Mouse (Mus musculus): ENCODE data around the gene Rtn1. TPM values are rescaled to one million over a fixed set of nuclear protein-coding genes. Genes with fewer than 3 reads are reported as not detected.

Gene Rtn1
- polyA plus RNA-seq, 2 experiments: 2.4 to 5.9 TPM

DNA sequence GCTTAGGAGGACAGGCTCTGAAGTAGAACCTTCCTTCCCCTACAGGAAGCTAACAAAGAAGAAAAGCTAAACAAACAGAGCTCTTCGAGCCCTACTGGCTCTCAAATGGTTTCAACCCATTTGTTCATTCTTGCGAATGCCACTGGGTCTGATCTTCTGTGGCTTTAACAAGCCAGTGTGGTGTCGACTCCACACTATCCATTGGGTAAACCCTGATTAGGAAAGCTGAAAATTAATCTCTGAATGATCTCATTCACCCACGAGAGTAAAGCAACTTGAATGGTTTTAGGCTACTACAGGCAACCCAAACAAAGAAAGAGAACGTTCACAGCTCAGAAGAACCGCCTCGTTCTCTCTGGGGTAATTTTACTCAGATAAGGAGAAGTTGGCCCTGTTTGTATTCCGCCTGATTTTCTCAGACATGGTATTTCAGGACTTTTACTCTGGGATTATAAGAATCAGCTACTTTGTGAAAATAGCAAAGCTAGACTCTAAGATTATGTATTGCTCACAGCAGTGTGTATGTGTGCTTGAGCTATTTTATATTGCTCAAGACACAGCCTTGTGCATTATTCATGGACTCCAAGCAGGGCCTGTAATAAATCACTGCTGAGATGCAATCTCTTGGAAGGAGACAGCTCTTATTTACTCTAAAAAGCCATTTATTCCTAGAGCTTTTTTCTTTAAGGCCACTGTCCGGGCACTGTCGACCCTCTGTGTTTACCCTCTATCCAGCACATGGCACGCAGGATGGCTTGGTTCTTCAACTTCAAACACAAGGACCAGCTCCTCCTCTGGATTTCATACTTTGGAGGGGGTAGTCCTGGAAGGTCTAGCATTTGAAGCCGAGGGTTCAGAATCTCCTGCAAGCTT is 43.4 kb downstream of the Rtn1 start:
- TF ChIP-seq POLR2A (IDR thresholded peaks at IDR 0.05; ENCODE audit: borderline replicate concordance, extremely low read depth, insufficient read depth, insufficient read length): no peak
- Histone ChIP-seq H3K9ac (ENCODE audit: low read depth, low read length, severe bottlenecking) (no peak overlapping the region), H3K27ac (replicated peaks; ENCODE audit: low read depth, low read length) (no peak overlapping the region), H3K9me3 (ENCODE audit: control insufficient read depth, low read length) (no peaks in the 10 kb centered on the region), H3K4me1 (ENCODE audit: control insufficient read depth, insufficient read depth, low read length) (peaks cover 3% of the 10 kb centered on the region; the same call in 1 of the 2 replicates), H3K4me3 (replicated peaks; ENCODE audit: low read length) (no peak overlapping the region), H3K4me2 (replicated peaks; ENCODE audit: low read depth, low read length, severe bottlenecking) (no peak overlapping the region), H3K27me3 (ENCODE audit: control insufficient read depth, insufficient read depth, low read length) (no peaks in the 10 kb centered on the region), H3K36me3 (ENCODE audit: control insufficient read depth, insufficient read depth, low read length) (no peaks in the 10 kb centered on the region)
- ATAC-seq (ENCODE audit: low FRiP score, low read depth) (no peak), DNase-seq (ENCODE audit: low spot score) (no peak)
- 61% methylated on average over 12 of the region's 12 CpGs for WGBS

DNA sequence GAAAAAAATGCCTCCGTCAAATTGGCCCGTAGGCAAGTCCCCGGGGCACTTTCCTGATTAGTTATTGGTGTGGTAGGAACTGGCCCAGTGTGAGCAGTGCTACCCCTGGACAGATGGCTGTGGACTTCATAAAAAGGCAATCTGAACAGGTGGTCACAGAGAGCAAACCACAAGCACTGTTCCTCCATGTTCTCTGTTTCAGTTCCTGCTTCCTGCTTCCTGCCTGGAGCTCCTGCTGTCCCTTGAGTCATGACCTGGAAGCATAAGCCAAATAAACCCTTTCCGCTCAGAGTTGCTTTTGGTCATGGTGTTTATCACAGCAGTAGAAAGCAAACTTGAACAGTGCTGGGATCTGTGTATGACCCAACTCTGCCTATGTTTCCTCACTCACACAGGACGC is 44.3 kb downstream of the Rtn1 start:
- peaks cover 3% of the 10 kb centered on the region; the same call in 1 of the 2 replicates for H3K4me1 ChIP-seq (ENCODE audit: control insufficient read depth, insufficient read depth, low read length)
- DNase-seq (ENCODE audit: low spot score) (no peak), ATAC-seq (ENCODE audit: low FRiP score, low read depth) (no peak)
- no peak overlapping the region for H3K4me3 ChIP-seq (replicated peaks; ENCODE audit: low read length)
- TF ChIP-seq POLR2A (IDR thresholded peaks at IDR 0.05; ENCODE audit: borderline replicate concordance, extremely low read depth, insufficient read depth, insufficient read length): no peak
- H3K27ac ChIP-seq (replicated peaks; ENCODE audit: low read depth, low read length): no peak overlapping the region
- WGBS: 81% methylated on average over 5 of the region's 5 CpGs
- H3K4me2 ChIP-seq (replicated peaks; ENCODE audit: low read depth, low read length, severe bottlenecking): no peak overlapping the region
- no peaks in the 10 kb centered on the region for H3K36me3 ChIP-seq (ENCODE audit: control insufficient read depth, insufficient read depth, low read length)
- H3K9me3 ChIP-seq (ENCODE audit: control insufficient read depth, low read length): no peaks in the 10 kb centered on the region
- H3K9ac ChIP-seq (ENCODE audit: low read depth, low read length, severe bottlenecking): no peak overlapping the region
- H3K27me3 ChIP-seq (ENCODE audit: control insufficient read depth, insufficient read depth, low read length): no peaks in the 10 kb centered on the region

DNA sequence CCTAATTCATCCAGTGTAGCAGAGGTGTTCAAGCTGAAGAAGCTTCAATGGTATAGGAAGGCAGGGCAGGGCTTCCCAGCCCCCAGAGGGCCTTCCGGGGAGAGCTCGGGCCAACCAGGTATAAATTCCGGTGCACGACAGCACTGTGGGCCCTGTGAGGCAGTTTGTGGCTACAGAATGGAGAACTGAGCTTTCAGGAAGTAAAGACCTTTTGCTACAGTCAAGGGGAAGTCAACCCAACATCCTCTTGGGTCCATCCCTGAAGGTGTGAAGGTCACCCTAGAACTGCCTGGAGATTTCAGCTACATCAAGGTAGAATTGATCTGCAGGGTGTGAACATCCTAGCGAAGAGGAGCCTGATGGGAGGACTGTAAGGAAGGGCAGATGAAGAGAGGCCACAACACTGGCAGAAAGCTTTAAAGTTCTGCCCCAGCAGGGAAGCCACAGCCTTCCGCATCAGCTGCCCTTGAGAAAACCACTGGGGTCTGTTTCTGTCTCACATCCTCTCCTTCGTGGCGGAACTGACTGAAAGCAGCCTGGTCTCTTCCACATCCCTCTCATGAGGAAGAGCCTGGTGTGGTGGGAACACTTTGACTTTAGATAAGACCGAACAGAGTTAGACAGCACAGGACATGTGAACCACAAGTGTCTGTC is 47.0 kb downstream of the Rtn1 start:
- Histone ChIP-seq H3K4me3 (replicated peaks; ENCODE audit: low read length) (no peak overlapping the region), H3K27me3 (ENCODE audit: control insufficient read depth, insufficient read depth, low read length) (no peaks in the 10 kb centered on the region), H3K9ac (ENCODE audit: low read depth, low read length, severe bottlenecking) (no peak overlapping the region), H3K4me2 (replicated peaks; ENCODE audit: low read depth, low read length, severe bottlenecking) (no peak overlapping the region), H3K4me1 (ENCODE audit: control insufficient read depth, insufficient read depth, low read length) (peaks cover 3% of the 10 kb centered on the region; the same call in 1 of the 2 replicates), H3K27ac (replicated peaks; ENCODE audit: low read depth, low read length) (no peak overlapping the region), H3K9me3 (ENCODE audit: control insufficient read depth, low read length) (no peaks in the 10 kb centered on the region), H3K36me3 (ENCODE audit: control insufficient read depth, insufficient read depth, low read length) (no peaks in the 10 kb centered on the region)
- WGBS: 59% methylated on average over 9 of the region's 9 CpGs
- ATAC-seq (ENCODE audit: low FRiP score, low read depth) (no peak), DNase-seq (ENCODE audit: low spot score) (no peak)
- TF ChIP-seq POLR2A (IDR thresholded peaks at IDR 0.05; ENCODE audit: borderline replicate concordance, extremely low read depth, insufficient read depth, insufficient read length): no peak

DNA sequence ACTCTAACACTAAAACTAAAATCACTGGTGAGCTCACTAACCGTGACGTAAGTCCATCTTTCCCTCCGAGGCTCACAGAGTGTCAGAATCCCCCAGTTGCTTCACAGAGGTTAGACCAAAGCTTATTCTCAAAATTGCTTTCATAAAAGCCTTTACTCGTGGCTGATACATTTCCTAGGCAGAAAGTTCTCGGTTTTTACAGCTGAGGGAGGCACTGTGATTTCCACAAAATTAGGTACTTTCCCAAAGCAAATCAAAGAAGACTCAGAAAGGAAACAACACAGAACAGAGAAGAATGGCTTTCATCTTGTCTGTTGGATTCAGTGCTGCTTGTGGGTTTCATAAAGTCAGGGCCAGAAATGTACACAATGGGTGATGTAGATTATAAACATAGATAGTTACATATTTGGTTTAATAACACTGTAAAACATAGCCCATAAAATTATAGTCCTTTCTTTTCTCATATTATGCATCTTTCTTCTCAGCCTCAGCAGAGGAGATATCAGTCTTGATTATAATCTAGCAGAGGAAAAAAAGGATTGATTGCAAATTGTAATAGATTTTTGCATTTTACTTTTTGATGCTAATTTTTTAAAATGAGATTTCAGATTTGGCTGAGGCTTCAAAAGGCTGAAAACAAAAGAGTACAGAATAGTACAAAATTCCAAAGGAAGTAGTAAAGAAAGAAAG is 47.8 kb downstream of the Rtn1 start:
- Histone ChIP-seq H3K4me3 (replicated peaks; ENCODE audit: low read length) (no peak overlapping the region), H3K27me3 (ENCODE audit: control insufficient read depth, insufficient read depth, low read length) (no peaks in the 10 kb centered on the region), H3K27ac (replicated peaks; ENCODE audit: low read depth, low read length) (no peak overlapping the region), H3K9ac (ENCODE audit: low read depth, low read length, severe bottlenecking) (no peak overlapping the region), H3K4me2 (replicated peaks; ENCODE audit: low read depth, low read length, severe bottlenecking) (no peak overlapping the region), H3K9me3 (ENCODE audit: control insufficient read depth, low read length) (no peaks in the 10 kb centered on the region), H3K4me1 (ENCODE audit: control insufficient read depth, insufficient read depth, low read length) (peaks cover 3% of the 10 kb centered on the region; the same call in 1 of the 2 replicates), H3K36me3 (ENCODE audit: control insufficient read depth, insufficient read depth, low read length) (no peaks in the 10 kb centered on the region)
- no peak for ATAC-seq (ENCODE audit: low FRiP score, low read depth)
- WGBS: 61% methylated on average over 5 of the region's 5 CpGs
- no peak for TF ChIP-seq POLR2A (IDR thresholded peaks at IDR 0.05; ENCODE audit: borderline replicate concordance, extremely low read depth, insufficient read depth, insufficient read length)
- no peak for DNase-seq (ENCODE audit: low spot score)

DNA sequence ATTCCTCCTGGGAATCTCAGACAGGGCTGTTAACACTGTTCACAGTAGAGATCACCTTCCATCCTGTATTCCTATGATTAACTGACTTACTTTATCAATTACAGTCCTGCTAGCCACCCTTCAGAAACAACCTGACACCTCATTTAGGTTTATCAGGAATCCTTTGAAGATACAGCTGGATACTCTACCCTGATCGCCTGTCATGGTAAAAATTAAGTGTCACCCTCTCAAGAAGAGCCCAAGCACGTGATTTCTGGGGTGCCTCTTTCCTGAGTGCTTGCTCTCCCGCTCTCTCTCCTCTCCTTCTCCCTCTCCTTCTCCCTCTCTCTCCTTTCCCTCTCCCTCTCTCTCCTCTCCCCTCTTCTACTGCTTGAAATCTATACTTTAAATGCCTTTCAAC is 49.0 kb downstream of the Rtn1 start:
- H3K4me1 ChIP-seq (ENCODE audit: control insufficient read depth, insufficient read depth, low read length): peaks cover 3% of the 10 kb centered on the region; the same call in 1 of the 2 replicates
- H3K4me2 ChIP-seq (replicated peaks; ENCODE audit: low read depth, low read length, severe bottlenecking): no peak overlapping the region
- no peak overlapping the region for H3K4me3 ChIP-seq (replicated peaks; ENCODE audit: low read length)
- H3K9me3 ChIP-seq (ENCODE audit: control insufficient read depth, low read length): no peaks in the 10 kb centered on the region
- H3K9ac ChIP-seq (ENCODE audit: low read depth, low read length, severe bottlenecking): no peak overlapping the region
- no peak overlapping the region for H3K27ac ChIP-seq (replicated peaks; ENCODE audit: low read depth, low read length)
- no peaks in the 10 kb centered on the region for H3K27me3 ChIP-seq (ENCODE audit: control insufficient read depth, insufficient read depth, low read length)
- TF ChIP-seq POLR2A (IDR thresholded peaks at IDR 0.05; ENCODE audit: borderline replicate concordance, extremely low read depth, insufficient read depth, insufficient read length): no peak
- ATAC-seq (ENCODE audit: low FRiP score, low read depth): no peak
- H3K36me3 ChIP-seq (ENCODE audit: control insufficient read depth, insufficient read depth, low read length): no peaks in the 10 kb centered on the region
- 29% methylated on average over 3 of the region's 3 CpGs for WGBS
- DNase-seq (ENCODE audit: low spot score): no peak
